Mouse (Mus musculus) fibroblast of lung, adult 2 months (primary cell): ENCODE data around the gene Ermp1.

ENCODE experiments used
- DNase-seq: peaks from one replicate; pipeline ENCODE4 v3.0.0-alpha.2; 2011; ENCODE audit warnings: low read depth

The Ermp1 gene

DNA sequence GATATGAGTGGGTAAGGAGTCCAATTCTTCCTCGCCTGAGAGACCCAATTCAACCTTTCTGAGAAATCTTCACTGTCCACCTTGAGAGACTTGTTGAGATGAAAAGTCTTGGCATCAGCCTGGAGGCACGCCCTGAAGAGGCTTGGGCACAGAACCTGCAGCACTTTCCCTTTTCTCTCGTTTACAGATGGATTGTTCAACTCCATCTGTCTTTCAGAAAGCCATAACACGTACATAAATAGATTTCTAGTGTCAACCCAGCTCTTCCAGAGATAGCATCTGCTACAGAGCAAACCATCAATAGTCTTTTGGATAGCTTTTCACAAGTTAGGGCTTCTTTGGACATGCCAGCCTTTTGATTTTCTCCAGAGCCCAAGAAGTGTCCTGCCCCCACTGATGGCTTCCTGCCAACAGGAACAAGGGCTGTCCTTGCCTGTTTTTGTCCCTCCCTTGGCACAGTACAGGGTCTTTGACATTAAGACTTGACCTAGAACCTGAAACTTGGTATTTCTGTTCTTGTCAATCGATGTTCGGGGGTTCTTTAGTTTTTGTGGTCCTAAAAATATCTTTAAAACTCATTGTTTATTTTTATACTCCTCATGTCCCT is 13.9 kb upstream of the Ermp1 start:
- DNase-seq: no peak

GRCm38 (mm10) chr19:29660835-29661764 is 12.9 kb upstream of the Ermp1 start:
- DNase-seq: no peak

DNA sequence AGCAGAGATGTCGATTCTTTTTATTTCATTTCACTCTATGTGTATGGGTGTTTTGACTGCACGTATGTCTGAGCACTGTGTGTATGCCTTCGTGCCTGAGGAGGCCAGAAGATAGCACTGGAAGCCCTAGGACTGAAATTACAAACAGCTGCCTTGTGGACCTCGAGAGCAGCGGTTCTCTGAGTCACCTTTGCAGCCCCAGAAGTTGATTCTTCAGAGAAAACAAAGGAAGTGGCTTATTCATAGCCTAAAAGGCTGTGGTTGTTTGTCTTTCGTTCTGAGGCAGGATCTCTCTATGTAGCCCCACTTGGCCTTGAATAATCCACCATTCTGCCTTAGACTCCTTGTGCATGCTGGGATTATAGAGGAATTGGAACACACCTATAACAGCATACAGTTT is 11.5 kb upstream of the Ermp1 start:
- DNase-seq: no peak

GRCm38 (mm10) chr19:29658836-29659235 is 10.6 kb upstream of the Ermp1 start:
- no peak for DNase-seq

GRCm38 (mm10) chr19:29657558-29657957 is 9.3 kb upstream of the Ermp1 start:
- DNase-seq: no peak

DNA sequence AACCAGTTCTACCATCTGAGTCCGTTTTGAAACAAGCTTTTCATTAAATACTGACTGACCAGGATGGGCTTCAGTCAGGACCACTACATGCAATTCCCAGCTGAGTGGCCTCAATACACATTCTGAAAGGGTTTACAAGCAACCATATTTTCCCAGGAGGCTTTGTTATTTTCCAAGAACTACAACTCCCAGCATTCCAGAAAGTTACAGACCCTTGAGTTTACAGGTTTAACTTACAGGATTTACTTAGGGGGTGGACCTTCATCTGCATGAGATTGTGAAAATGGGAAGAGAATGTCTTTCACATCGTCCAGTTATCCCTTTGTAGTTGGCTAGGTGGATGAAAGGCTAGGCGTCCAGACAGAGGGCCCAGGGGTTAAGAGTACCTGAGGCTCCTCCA is 8.8 kb upstream of the Ermp1 start:
- no peak for DNase-seq

- DNase-seq: no peak
These were observed 8.4 kb upstream of the Ermp1 start for GRCm38 (mm10) chr19:29656620-29657019.

GRCm38 (mm10) chr19:29656029-29656428 is 7.8 kb upstream of the Ermp1 start:
- no peak for DNase-seq

DNA sequence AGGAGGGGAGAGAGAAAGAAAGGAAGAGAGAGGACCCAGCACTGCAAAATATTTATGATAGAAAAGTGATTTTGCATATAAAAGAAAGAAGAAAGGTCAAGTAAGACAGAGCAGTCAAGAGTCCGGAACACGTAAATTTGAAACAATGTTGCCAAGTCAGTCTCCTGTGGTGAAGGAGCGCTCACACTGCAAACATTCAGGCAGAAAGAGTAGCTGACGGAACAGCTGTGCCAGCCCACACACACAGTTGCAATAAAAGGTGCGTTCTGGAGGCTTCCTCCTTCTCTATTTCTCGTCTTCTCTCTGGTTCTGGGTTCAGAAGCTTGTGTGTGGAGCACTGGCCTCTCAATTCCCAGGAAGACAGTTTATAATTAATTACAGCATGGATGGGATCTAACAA is 6.9 kb upstream of the Ermp1 start:
- DNase-seq: no peak

DNA sequence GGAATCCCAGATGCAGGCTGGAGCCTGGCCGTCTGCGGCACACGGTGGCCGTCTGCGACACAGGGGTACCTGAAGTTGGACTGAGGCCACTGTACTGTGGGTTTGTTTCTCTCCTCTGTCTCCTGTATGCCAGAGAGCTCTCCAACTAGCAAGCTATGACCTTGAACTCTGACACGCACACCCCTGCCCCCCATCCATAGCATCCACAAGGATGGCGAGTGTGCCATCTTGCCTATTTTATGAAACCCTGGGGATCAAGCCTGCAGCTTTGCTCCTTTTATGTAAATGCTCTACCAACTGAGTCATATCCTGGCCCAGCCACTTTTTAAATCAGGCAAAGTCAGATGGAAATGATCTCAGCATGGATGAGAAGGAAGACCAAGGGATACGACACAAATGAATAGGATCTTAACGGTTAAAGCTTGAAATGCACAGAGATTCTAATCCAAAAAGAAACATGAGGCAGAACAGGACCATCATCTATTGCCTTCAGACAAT is 5.6 kb upstream of the Ermp1 start:
- no peak for DNase-seq

GRCm38 (mm10) chr19:29649683-29650082 is 1.5 kb upstream of the Ermp1 start:
- no peak for DNase-seq

- DNase-seq: no peak
These were observed 317 bp upstream of the Ermp1 start for GRCm38 (mm10) chr19:29648550-29648914.

DNA sequence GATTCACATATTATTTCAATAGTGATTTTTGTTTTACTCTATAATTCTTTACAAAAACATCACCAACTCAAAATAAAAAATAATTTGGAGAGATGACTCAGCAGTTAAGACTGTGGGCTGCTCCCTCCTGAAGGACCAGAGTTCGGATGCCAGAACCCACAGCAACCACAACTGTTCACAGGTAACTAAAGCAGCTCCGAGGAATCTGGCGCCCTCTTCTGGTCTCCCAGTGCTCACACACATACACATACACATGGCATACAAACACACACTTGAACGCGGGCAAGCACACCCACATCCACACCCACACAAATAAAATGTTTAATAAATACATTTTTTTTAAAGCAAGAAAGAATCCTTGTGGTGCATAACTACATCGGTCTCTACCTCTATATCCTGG is 3.5 kb downstream of the Ermp1 start:
- DNase-seq: no peak

GRCm38 (mm10) chr19:29643194-29643922 is 4.9 kb downstream of the Ermp1 start:
- DNase-seq: no peak

- DNase-seq: no peak
These were observed 6.0 kb downstream of the Ermp1 start for GRCm38 (mm10) chr19:29642211-29642610.

GRCm38 (mm10) chr19:29641510-29641909 is 6.7 kb downstream of the Ermp1 start:
- DNase-seq: no peak

DNA sequence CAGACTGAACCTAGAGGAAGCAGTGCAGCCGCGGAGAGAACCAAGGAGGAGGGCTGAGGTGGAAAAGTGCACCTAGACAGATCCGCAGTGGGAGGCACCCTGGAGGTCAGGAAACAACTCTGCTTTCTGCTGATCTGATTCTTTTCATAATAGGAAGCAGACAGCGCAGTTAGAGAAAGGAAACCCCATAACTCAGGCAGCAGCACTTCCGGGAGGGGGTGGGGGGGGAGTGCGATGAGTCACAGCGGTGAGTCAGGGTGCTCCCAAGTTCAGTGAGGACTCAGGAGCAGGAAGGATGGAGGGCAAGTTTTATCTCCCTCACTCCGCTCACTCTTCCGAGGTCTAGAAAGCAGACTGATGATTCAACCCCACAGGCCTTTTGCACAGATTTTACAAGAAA is 7.2 kb downstream of the Ermp1 start:
- DNase-seq: peak; percentile 42

- no peak for DNase-seq
These were observed 36.1 kb downstream of the Ermp1 start for GRCm38 (mm10) chr19:29612102-29612501.

DNA sequence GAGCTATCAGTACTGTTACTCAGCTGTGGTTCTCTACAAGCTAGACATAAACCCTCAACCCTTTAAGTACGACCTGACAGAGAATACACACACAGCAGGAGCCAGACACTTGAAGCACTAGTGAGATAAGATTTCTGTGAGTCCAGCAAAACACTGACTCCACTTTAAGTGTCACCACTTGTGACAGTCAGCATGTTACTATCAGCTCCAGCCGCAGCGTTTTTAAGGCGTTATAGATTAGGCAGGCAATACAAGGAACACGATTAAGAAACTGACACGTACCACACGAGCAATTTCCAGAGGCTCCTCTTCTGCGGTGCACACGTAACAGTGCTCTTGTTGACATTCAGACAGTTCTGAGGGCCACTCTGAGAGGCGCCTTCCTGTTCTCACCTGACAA is 37.3 kb downstream of the Ermp1 start:
- no peak for DNase-seq

- no peak for DNase-seq
These were observed 40.0 kb downstream of the Ermp1 start for GRCm38 (mm10) chr19:29608212-29608611.

- no peak for DNase-seq
These were observed 40.7 kb downstream of the Ermp1 start for GRCm38 (mm10) chr19:29607521-29607920.

DNA sequence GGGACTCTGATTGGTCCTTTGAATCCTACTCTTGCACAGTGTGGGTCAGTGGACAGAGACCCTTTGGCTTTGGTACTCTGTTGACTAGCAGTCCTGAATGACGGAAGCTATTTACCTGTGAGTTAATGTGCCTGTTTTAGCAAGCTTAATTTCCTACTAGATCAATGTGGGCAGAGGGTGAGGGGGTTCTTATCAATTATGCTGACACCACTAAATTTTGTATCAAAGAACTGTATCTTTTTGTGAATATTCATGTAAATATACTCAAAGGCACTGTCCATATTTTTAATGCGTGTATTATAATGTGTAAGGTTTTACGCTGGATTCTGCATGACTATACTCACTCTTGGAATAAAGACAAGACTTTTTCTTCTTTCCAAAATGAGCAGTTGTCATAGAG is 43.6 kb downstream of the Ermp1 start:
- no peak for DNase-seq
